Mouse (Mus musculus): Measurements from ENCODE around the gene Pm20d1. TPM values are rescaled to one million over a fixed set of nuclear protein-coding genes. Genes with fewer than 3 reads are reported as not detected.
A peak's percentile ranks its signal among the peaks of the same experiment; 100 is the strongest.

Gene Pm20d1
- polyA plus RNA-seq (2015; fragmentation: Nextera tagmentation; extraction: Ambion mirVana): 4.5 and 6.4 TPM in 2 replicates

DNA sequence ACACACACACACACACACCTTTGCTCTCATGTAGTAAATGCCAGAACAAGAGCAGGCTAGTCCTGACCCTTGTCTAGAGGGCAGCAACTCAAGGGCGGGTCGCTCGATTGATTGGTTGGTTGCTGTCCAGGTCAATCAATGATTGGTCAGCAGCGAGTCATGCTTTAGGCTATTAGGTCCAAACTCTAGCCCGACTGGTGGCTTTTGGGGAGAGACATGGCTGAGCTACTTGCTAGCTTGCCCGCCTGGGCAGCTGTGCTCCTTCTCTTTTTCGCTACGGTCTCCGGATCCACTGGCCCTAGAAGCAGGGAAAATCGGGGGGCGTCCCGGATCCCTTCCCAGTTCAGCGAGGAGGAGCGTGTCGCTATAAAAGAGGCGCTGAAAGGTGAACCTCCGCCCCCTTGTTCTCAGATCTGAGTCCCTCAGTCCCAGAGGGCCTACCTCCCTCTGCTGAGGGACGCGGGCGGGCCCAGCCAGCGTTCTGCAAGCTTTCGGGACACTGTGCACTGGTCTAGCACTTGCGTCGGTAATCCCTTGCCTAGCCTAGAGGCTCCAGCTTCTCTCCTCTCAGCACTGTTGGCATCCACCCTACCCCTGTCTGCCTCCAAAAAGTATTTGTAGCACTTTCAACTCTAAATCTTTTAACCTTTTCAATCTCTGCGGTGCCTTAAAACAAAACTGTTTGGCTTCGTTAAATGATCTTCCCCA lies at the start of gene Pm20d1:
Pm20d1 (plus strand) TSS at position 180 of the 708 bp plus-strand sequence.
- WGBS (ENCODE audit: insufficient replicate concordance): 11% methylated on average over 26 of the region's 26 CpGs

DNA sequence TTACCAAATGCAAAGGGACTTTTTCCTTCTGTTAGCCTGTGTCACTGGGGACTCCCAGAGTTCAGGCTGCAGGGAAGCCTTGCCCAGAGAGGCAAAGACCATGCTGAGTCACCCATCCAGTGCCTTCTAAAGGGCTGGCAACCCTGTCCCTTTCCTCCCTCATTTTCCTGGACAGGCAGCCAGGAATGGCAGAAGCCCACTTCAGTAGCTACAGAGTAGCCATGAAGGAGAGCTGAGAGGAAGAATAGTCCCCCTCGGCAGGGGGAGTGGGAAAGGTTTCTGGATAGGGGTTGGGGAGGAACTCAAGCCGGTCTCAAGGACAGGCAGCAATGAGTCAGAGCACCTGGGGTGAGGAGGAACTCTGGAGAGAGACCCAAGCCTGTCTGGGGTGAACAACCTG lies 49.4 kb upstream of the Pm20d1 start:
- no peak overlapping the region for H3K27ac ChIP-seq (replicated peaks)
- no peak for ATAC-seq (ENCODE audit: insufficient read depth)
- 45% methylated on average over 2 of the region's 2 CpGs for WGBS (ENCODE audit: insufficient replicate concordance)
- H3K4me3 ChIP-seq (replicated peaks): no peak overlapping the region
- H3K36me3 ChIP-seq (replicated peaks): no peaks in the 10 kb centered on the region
- peaks cover 26% of the 10 kb centered on the region for H3K27me3 ChIP-seq
- H3K9me3 ChIP-seq (replicated peaks): no peaks in the 10 kb centered on the region
- no peak overlapping the region for H3K9ac ChIP-seq
- H3K4me2 ChIP-seq: no peak overlapping the region
- no peaks in the 10 kb centered on the region for H3K4me1 ChIP-seq (replicated peaks)

More for the DNA sequence above, at the start of gene Pm20d1:
- Histone ChIP-seq H3K4me2 (peak within 1 kb of the TSS; percentile 35), H3K27me3 (peaks cover 30% of the 10 kb centered on the region), H3K9ac (no peak within 1 kb of the TSS), H3K9me3 (replicated peaks) (no peaks in the 10 kb centered on the region), H3K4me3 (replicated peaks) (peak within 1 kb of the TSS; percentile 34), H3K27ac (replicated peaks) (no peak within 1 kb of the TSS), H3K4me1 (replicated peaks) (no peaks in the 10 kb centered on the region), H3K36me3 (replicated peaks) (no peaks in the 10 kb centered on the region)
- ATAC-seq (ENCODE audit: insufficient read depth): peak; percentile 86

DNA sequence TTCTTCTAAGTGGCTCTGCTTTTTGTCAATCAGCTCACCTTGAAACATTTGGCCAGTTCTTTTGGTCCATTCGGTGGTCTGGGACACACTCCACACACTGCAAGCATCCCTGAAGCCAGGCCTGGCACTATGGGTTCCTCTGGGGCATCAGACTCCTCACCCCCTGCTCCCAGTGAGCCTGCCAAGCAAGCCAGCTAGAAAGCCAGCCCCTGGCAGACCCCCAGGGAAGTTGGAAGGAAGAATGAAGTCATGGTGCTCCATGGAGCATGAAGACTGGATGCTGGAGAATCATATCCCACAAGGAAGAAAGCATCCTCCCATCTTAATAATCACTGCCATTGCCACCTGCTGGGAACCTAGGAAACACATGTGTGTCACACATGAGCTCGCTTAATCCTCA lies 48.5 kb upstream of the Pm20d1 start:
- ATAC-seq (ENCODE audit: insufficient read depth): no peak
- no peaks in the 10 kb centered on the region for H3K36me3 ChIP-seq (replicated peaks)
- H3K27ac ChIP-seq (replicated peaks): no peak overlapping the region
- H3K9me3 ChIP-seq (replicated peaks): no peaks in the 10 kb centered on the region
- 49% methylated on average over 2 of the region's 2 CpGs for WGBS (ENCODE audit: insufficient replicate concordance)
- H3K4me3 ChIP-seq (replicated peaks): no peak overlapping the region
- no peaks in the 10 kb centered on the region for H3K4me1 ChIP-seq (replicated peaks)
- H3K9ac ChIP-seq: no peak overlapping the region
- no peak overlapping the region for H3K4me2 ChIP-seq
- peaks cover 26% of the 10 kb centered on the region for H3K27me3 ChIP-seq

DNA sequence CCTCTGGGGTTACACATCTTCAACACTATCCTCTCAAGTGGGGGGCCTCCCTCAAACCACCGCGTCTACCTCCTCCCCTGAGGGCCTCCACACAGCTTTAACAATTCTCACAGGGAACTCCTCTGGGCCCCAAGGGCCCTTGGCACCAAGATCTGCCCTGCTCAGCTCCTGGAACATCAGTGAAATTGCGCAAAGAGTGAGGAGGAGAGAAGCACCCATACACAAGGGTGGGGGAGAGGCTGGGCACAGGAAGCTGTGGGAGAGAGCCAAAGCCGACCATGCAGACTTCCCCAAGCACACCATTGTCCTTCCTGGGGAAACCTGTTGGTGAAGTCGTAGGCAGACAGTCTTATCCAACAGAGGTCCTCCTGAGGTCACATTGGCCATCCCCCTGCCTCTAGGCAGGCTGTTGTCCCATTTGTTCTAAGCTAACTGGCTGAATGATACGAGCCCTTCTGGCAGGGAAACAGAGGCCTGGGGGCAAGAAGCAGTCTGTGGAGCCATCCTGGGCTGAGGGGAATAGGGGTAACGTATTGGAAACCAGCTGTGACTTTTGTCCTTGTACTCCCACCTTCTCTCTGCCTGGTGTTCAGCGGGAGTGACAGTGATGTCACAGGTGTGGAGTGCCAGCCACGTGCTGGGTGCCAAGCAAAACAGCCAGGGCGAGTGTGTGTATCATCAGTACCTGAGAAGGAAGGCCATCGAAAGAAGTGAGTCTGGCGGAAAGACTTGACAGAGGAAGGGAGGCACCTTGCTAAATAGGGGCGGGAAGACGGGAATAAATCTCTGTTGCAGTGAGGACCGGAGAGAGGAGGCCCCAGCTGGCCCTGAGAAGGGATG lies 47.3 kb upstream of the Pm20d1 start:
- Histone ChIP-seq H3K9me3 (replicated peaks) (no peaks in the 10 kb centered on the region), H3K36me3 (replicated peaks) (no peaks in the 10 kb centered on the region), H3K27ac (replicated peaks) (no peak overlapping the region), H3K4me1 (replicated peaks) (peaks cover 13% of the 10 kb centered on the region), H3K27me3 (peaks cover 26% of the 10 kb centered on the region; the same call in 1 of the 2 replicates), H3K4me2 (no peak overlapping the region), H3K4me3 (replicated peaks) (no peak overlapping the region), H3K9ac (no peak overlapping the region)
- WGBS (ENCODE audit: insufficient replicate concordance): 49% methylated on average over 15 of the region's 15 CpGs
- no peak for ATAC-seq (ENCODE audit: insufficient read depth)

DNA sequence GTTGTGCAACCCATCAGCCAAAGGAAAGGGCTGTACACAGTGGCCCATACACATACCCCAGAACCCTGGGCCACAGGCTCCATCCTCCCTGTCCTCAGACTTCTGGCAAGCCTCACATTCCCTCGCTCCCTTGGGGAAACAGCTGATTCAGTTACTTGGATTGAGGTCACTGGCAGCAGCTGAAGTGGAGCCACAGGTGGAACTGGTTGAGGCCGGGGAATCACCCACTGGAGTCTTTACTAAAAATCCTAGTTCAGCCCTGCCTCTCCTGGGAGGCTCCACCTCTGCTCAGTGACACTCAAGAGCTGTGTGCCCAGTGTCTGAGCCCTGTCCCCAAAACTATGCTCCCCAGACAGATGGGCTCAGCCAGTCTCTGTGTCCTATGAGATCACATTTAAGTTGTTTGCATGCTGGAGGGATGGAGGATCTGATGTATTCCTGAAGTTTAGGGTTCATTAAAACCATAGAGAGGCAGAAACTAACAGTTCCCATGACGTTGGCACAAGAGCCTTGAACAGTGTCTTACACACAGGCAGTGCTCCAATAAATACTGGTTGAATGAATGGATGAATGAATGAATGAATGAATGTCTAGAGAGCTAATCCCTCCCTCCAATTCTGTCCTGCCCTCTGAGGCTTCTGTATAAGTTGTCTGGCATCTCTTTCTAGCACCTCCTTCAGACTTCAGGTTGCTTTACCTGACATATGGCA lies 45.8 kb upstream of the Pm20d1 start:
- no peak for ATAC-seq (ENCODE audit: insufficient read depth)

DNA sequence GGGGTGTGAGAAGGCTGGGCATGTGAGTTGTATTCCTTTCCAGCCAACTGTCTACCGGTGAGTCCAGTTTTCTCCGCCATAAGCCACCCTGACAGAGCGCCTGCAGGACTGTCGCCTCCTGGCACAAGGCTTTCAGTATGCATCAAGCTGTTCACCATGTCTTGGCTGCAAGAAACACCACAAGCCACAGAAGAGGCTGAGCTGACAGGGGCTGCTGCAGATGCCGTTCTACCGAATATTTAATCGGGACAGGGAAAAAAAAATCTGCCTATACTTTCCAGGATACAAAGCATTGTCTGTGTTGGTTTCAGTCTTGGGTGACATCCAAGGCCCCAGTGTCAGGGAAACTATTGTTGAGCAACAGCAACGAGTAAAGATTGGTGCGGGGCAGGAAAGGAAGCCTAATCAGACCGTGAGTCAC lies 45.3 kb upstream of the Pm20d1 start:
- no peak overlapping the region for H3K4me3 ChIP-seq (replicated peaks)
- H3K4me1 ChIP-seq (replicated peaks): peaks cover 13% of the 10 kb centered on the region
- no peak for ATAC-seq (ENCODE audit: insufficient read depth)
- no peaks in the 10 kb centered on the region for H3K9me3 ChIP-seq (replicated peaks)
- peaks cover 26% of the 10 kb centered on the region; the same call in 1 of the 2 replicates for H3K27me3 ChIP-seq
- H3K27ac ChIP-seq (replicated peaks): no peak overlapping the region
- H3K9ac ChIP-seq: no peak overlapping the region
- H3K4me2 ChIP-seq: no peak overlapping the region
- no peaks in the 10 kb centered on the region for H3K36me3 ChIP-seq (replicated peaks)
- 44% methylated on average over 10 of the region's 10 CpGs for WGBS (ENCODE audit: insufficient replicate concordance)

More for the DNA sequence above, 45.8 kb upstream of the Pm20d1 start:
- Histone ChIP-seq H3K27me3 (peaks cover 26% of the 10 kb centered on the region; the same call in 1 of the 2 replicates), H3K4me3 (replicated peaks) (no peak overlapping the region), H3K27ac (replicated peaks) (no peak overlapping the region), H3K36me3 (replicated peaks) (no peaks in the 10 kb centered on the region), H3K4me1 (replicated peaks) (peaks cover 13% of the 10 kb centered on the region), H3K4me2 (no peak overlapping the region), H3K9ac (no peak overlapping the region), H3K9me3 (replicated peaks) (no peaks in the 10 kb centered on the region)
- WGBS (ENCODE audit: insufficient replicate concordance): 46% methylated on average over 3 of the region's 3 CpGs

DNA sequence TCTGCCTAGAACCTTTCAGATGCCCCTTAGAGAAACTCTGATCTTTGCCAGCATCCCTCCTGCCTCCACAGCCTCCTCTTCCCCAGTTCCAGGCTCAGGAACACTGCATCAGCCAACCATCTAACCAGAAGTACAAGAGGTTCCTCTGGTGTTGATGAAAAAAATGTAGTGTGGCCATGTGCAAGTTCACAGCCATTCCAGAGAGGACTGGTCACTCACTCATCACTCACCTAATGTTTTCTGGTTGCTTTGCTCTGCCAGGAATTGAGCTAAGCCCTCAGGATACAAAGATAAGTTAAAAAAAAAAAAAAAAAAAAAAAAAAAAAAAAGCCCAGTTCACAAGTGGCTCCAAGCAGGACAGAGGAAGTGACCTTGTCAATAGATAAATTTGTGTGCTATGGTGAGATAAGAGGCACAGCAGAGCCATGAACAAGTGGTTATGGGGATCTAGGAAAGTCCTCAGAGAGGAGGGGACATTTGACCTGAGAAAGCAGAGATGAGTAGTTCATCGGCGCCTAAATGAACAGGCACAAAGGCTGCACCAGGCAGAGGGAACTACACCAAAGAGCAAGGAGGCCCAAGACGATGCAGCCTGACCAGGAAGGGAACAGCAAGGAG lies 42.9 kb upstream of the Pm20d1 start:
- H3K4me2 ChIP-seq: no peak overlapping the region
- H3K4me1 ChIP-seq (replicated peaks): peaks cover 13% of the 10 kb centered on the region
- H3K9ac ChIP-seq: no peak overlapping the region
- H3K4me3 ChIP-seq (replicated peaks): no peak overlapping the region
- H3K36me3 ChIP-seq (replicated peaks): no peaks in the 10 kb centered on the region
- WGBS (ENCODE audit: insufficient replicate concordance): 6% methylated on average over 3 of the region's 3 CpGs
- no peak overlapping the region for H3K27ac ChIP-seq (replicated peaks)
- ATAC-seq (ENCODE audit: insufficient read depth): no peak
- H3K9me3 ChIP-seq (replicated peaks): no peaks in the 10 kb centered on the region
- H3K27me3 ChIP-seq: peaks cover 21% of the 10 kb centered on the region; the same call in 1 of the 2 replicates

DNA sequence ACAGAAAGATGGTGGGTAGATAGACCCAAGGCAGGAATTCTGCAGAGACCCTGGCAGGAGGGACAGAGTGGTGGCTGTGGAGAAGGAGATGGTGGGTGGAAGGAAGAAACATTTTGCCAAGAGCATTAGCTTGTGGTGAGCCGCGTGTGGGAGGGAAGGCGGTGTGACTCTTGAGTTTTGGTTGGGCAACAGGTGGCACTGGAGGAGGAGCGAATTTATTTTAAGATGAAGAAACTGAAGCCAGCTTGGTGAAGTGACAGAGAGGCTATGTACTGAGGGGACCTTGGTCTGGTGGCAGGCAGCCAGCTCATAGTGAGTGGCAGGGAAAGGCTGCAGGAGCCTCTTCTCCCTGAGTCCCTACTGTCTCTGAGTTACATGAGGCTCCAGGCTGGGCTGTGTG lies 42.3 kb upstream of the Pm20d1 start:
- Histone ChIP-seq H3K9ac (no peak overlapping the region), H3K36me3 (replicated peaks) (no peaks in the 10 kb centered on the region), H3K4me1 (replicated peaks) (peaks cover 13% of the 10 kb centered on the region), H3K27ac (replicated peaks) (no peak overlapping the region), H3K4me3 (replicated peaks) (no peak overlapping the region), H3K9me3 (replicated peaks) (no peaks in the 10 kb centered on the region), H3K4me2 (no peak overlapping the region), H3K27me3 (peaks cover 21% of the 10 kb centered on the region; the same call in 1 of the 2 replicates)
- WGBS (ENCODE audit: insufficient replicate concordance): 22% methylated on average over 4 of the region's 4 CpGs
- ATAC-seq (ENCODE audit: insufficient read depth): no peak

DNA sequence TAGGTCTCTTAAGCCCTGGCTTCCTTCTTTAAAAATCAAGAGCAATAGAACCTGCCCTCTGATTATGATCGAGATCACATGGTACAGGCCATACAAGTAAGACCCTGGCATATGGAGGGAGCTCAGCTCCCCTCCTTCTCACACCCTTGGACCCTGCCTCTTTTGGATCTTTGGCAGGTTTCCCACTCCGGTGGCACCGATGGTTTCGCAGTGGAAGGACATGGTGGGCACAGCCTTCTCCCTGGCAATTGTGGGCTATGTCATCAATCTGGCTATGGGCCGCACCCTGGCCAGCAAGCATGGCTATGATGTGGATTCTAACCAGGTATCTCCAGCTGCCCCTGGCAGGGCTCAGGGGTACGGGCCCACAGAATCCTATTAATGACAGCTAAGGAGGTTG lies 40.0 kb upstream of the Pm20d1 start:
- Histone ChIP-seq H3K9ac (no peak overlapping the region), H3K4me3 (replicated peaks) (no peak overlapping the region), H3K4me1 (replicated peaks) (peaks cover 13% of the 10 kb centered on the region), H3K4me2 (no peak overlapping the region), H3K27me3 (peaks cover 1% of the 10 kb centered on the region; the same call in 1 of the 2 replicates), H3K27ac (replicated peaks) (no peak overlapping the region), H3K9me3 (replicated peaks) (no peaks in the 10 kb centered on the region), H3K36me3 (replicated peaks) (no peaks in the 10 kb centered on the region)
- WGBS (ENCODE audit: insufficient replicate concordance): 67% methylated on average over 6 of the region's 6 CpGs
- ATAC-seq (ENCODE audit: insufficient read depth): no peak

DNA sequence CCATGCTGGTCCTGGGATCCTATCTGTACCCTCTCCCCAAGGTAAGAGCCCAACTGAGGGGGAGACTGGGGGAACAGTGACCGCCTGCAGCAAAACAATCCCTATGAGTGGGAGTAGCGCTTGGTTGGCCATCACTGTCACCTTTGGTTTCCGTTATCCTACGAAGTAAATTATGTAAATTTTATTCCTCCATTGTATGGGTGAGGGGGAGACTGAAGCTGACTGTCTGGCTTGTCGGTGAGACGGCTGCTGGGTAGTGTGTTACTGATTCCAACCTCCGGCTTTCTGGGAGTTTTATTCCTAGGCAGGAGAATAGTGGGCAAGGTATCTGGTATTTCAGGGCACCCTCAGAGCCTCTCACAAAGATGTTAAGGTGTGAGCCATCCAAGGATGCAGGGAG lies 38.4 kb upstream of the Pm20d1 start:
- ATAC-seq (ENCODE audit: insufficient read depth): no peak
- H3K9me3 ChIP-seq (replicated peaks): no peaks in the 10 kb centered on the region
- no peaks in the 10 kb centered on the region for H3K36me3 ChIP-seq (replicated peaks)
- H3K4me3 ChIP-seq (replicated peaks): no peak overlapping the region
- no peak overlapping the region for H3K4me2 ChIP-seq
- no peaks in the 10 kb centered on the region for H3K27me3 ChIP-seq
- peaks cover 12% of the 10 kb centered on the region for H3K4me1 ChIP-seq (replicated peaks)
- H3K9ac ChIP-seq: no peak overlapping the region
- no peak overlapping the region for H3K27ac ChIP-seq (replicated peaks)
- WGBS (ENCODE audit: insufficient replicate concordance): 66% methylated on average over 7 of the region's 7 CpGs
